Mouse (Mus musculus): ENCODE data around the gene Bcl6. TPM values are rescaled to one million over a fixed set of nuclear protein-coding genes. Genes with fewer than 3 reads are reported as not detected.

Gene Bcl6
- polyA plus RNA-seq, 1 experiment from 2014 or later, result 0.23 TPM

- no peak overlapping the region for H3K9ac ChIP-seq (ENCODE audit: low read length)
- H3K36me3 ChIP-seq (ENCODE audit: control insufficient read depth, insufficient read depth, low read length), result no peaks in the 10 kb centered on the region
- ATAC-seq (ENCODE audit: low FRiP score, low TSS enrichment), result no peak
- no peak overlapping the region for H3K4me2 ChIP-seq (replicated peaks; ENCODE audit: low read depth)
- no peak overlapping the region for H3K27ac ChIP-seq (replicated peaks)
- no peak for DNase-seq (ENCODE audit: low spot score)
- no peaks in the 10 kb centered on the region for H3K9me3 ChIP-seq (ENCODE audit: control insufficient read depth, low read length)
- no peaks in the 10 kb centered on the region for H3K4me1 ChIP-seq (replicated peaks; ENCODE audit: control insufficient read depth, insufficient read depth)
- no peaks in the 10 kb centered on the region for H3K27me3 ChIP-seq (ENCODE audit: control insufficient read depth, insufficient read depth, low read length)
- TF ChIP-seq EP300 (optimal IDR thresholded peaks at IDR 0.05), result no peak
- TF ChIP-seq CTCF (IDR thresholded peaks at IDR 0.05; ENCODE audit: low read depth), result no peak
- H3K4me3 ChIP-seq (ENCODE audit: low read depth, low read length), result no peak overlapping the region
- WGBS, result 36% methylated on average over 3 of the region's 3 CpGs
These were observed 23.4 kb upstream of the Bcl6 start for GRCm38 (mm10) chr16:24012066-24012465.

DNA sequence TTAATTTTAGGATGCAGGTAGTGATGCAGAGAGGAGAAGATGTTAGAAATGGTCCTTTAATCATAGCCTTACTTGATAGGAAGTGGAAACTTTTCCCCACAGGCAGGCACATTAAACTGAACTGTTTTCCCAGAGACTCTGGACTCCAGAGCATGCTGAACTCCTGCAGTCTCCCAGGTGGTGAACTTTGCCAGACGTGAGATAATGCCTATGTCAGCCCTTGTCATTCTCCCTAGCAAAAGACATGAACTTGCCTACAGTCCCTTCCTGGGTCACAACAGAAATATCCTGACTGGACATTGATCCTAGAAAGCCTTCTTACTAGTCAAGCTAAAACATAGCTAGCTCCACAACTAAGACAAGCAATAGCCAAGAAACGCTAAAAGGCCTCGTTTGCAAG lies 22.7 kb upstream of the Bcl6 start:
- Histone ChIP-seq H3K4me1 (replicated peaks; ENCODE audit: control insufficient read depth, insufficient read depth) (no peaks in the 10 kb centered on the region), H3K9ac (ENCODE audit: low read length) (no peak overlapping the region), H3K27ac (replicated peaks) (no peak overlapping the region), H3K9me3 (ENCODE audit: control insufficient read depth, low read length) (no peaks in the 10 kb centered on the region), H3K27me3 (ENCODE audit: control insufficient read depth, insufficient read depth, low read length) (no peaks in the 10 kb centered on the region), H3K4me2 (replicated peaks; ENCODE audit: low read depth) (no peak overlapping the region), H3K4me3 (ENCODE audit: low read depth, low read length) (no peak overlapping the region), H3K36me3 (ENCODE audit: control insufficient read depth, insufficient read depth, low read length) (no peaks in the 10 kb centered on the region)
- ATAC-seq (ENCODE audit: low FRiP score, low TSS enrichment), result no peak
- DNase-seq (ENCODE audit: low spot score), result no peak
- TF ChIP-seq EP300 (optimal IDR thresholded peaks at IDR 0.05), result no peak
- no peak for TF ChIP-seq CTCF (IDR thresholded peaks at IDR 0.05; ENCODE audit: low read depth)
- WGBS, result 88% methylated on average over 3 of the region's 3 CpGs

- H3K4me2 ChIP-seq (replicated peaks; ENCODE audit: low read depth), result no peak overlapping the region
- no peaks in the 10 kb centered on the region for H3K27me3 ChIP-seq (ENCODE audit: control insufficient read depth, insufficient read depth, low read length)
- no peak overlapping the region for H3K27ac ChIP-seq (replicated peaks)
- WGBS, result 84% methylated on average over 2 of the region's 2 CpGs
- no peak for TF ChIP-seq CTCF (IDR thresholded peaks at IDR 0.05; ENCODE audit: low read depth)
- no peak for TF ChIP-seq EP300 (optimal IDR thresholded peaks at IDR 0.05)
- no peaks in the 10 kb centered on the region for H3K36me3 ChIP-seq (ENCODE audit: control insufficient read depth, insufficient read depth, low read length)
- no peaks in the 10 kb centered on the region for H3K9me3 ChIP-seq (ENCODE audit: control insufficient read depth, low read length)
- H3K9ac ChIP-seq (ENCODE audit: low read length), result no peak overlapping the region
- H3K4me3 ChIP-seq (ENCODE audit: low read depth, low read length), result no peak overlapping the region
- ATAC-seq (ENCODE audit: low FRiP score, low TSS enrichment) (no peak), DNase-seq (ENCODE audit: low spot score) (no peak)
- no peaks in the 10 kb centered on the region for H3K4me1 ChIP-seq (replicated peaks; ENCODE audit: control insufficient read depth, insufficient read depth)
These were observed 21.2 kb upstream of the Bcl6 start for GRCm38 (mm10) chr16:24009891-24010290.

DNA sequence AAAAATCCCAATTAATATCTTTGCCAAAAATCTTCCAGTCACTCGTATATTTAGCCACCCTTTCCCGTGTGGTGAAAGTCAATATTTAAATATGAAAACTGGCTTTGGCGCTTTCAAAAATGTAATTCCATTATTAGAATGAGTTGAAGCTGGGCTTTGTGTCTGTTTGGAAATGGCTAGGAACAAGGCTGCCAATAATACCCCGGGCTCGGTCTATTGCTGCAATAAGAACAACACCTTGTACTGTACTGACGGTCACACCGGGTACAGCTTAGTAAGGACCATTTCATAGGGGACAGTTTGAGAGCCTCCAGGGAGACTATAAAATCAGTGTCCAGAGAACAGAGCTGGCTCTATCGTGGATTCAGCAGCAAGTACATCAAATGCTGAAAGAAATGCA lies 17.3 kb upstream of the Bcl6 start:
- no peak for TF ChIP-seq EP300 (optimal IDR thresholded peaks at IDR 0.05)
- TF ChIP-seq CTCF (IDR thresholded peaks at IDR 0.05; ENCODE audit: low read depth), result no peak
- H3K27me3 ChIP-seq (ENCODE audit: control insufficient read depth, insufficient read depth, low read length), result no peaks in the 10 kb centered on the region
- 56% methylated on average over 8 of the region's 8 CpGs for WGBS
- no peaks in the 10 kb centered on the region for H3K36me3 ChIP-seq (ENCODE audit: control insufficient read depth, insufficient read depth, low read length)
- no peak overlapping the region for H3K4me3 ChIP-seq (ENCODE audit: low read depth, low read length)
- ATAC-seq (ENCODE audit: low FRiP score, low TSS enrichment) (no peak), DNase-seq (ENCODE audit: low spot score) (no peak)
- no peaks in the 10 kb centered on the region for H3K4me1 ChIP-seq (replicated peaks; ENCODE audit: control insufficient read depth, insufficient read depth)
- no peaks in the 10 kb centered on the region for H3K9me3 ChIP-seq (ENCODE audit: control insufficient read depth, low read length)
- no peak overlapping the region for H3K9ac ChIP-seq (ENCODE audit: low read length)
- no peak overlapping the region for H3K4me2 ChIP-seq (replicated peaks; ENCODE audit: low read depth)
- H3K27ac ChIP-seq (replicated peaks), result no peak overlapping the region

- Histone ChIP-seq H3K9me3 (ENCODE audit: control insufficient read depth, low read length) (no peaks in the 10 kb centered on the region), H3K9ac (ENCODE audit: low read length) (no peak overlapping the region), H3K4me3 (ENCODE audit: low read depth, low read length) (no peak overlapping the region), H3K27me3 (ENCODE audit: control insufficient read depth, insufficient read depth, low read length) (no peaks in the 10 kb centered on the region), H3K4me2 (replicated peaks; ENCODE audit: low read depth) (no peak overlapping the region), H3K36me3 (ENCODE audit: control insufficient read depth, insufficient read depth, low read length) (no peaks in the 10 kb centered on the region), H3K4me1 (replicated peaks; ENCODE audit: control insufficient read depth, insufficient read depth) (0 out of 2 replicates have a peak, but pooled peaks cover 3% of the 10 kb centered on the region), H3K27ac (replicated peaks) (no peak overlapping the region)
- TF ChIP-seq CTCF (IDR thresholded peaks at IDR 0.05; ENCODE audit: low read depth) (no peak), EP300 (optimal IDR thresholded peaks at IDR 0.05) (no peak)
- ATAC-seq (ENCODE audit: low FRiP score, low TSS enrichment), result no peak
- 68% methylated on average over 6 of the region's 6 CpGs for WGBS
- peak; percentile 7 for DNase-seq (ENCODE audit: low spot score)
These were observed 9.3 kb upstream of the Bcl6 start for GRCm38 (mm10) chr16:23997912-23998311.

DNA sequence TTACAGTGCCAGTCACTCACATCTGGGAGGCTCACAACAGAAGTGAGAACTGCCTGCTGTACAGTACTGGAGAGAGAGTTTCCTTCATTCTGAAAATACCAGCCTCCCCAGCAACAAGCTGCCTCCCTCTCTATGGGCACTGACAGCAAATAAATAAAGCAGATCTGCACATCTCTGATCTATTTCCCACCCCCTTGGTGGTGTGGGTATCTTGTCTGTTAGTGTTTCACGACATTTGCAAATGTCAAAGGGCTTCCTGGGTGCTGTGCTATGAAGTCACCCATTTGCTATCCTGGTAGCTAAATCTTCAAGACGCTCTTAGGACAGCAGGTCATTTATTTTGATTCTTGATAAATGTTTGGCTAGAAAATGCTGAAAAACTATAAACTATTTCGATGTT lies 8.6 kb upstream of the Bcl6 start:
- 48% methylated on average over 3 of the region's 3 CpGs for WGBS
- H3K9ac ChIP-seq (ENCODE audit: low read length), result no peak overlapping the region
- H3K4me3 ChIP-seq (ENCODE audit: low read depth, low read length), result no peak overlapping the region
- DNase-seq (ENCODE audit: low spot score), result peak; percentile 6
- 0 out of 2 replicates have a peak, but pooled peaks cover 3% of the 10 kb centered on the region for H3K4me1 ChIP-seq (replicated peaks; ENCODE audit: control insufficient read depth, insufficient read depth)
- TF ChIP-seq EP300 (optimal IDR thresholded peaks at IDR 0.05), result no peak
- no peak for TF ChIP-seq CTCF (IDR thresholded peaks at IDR 0.05; ENCODE audit: low read depth)
- H3K27ac ChIP-seq (replicated peaks), result no peak overlapping the region
- no peak for ATAC-seq (ENCODE audit: low FRiP score, low TSS enrichment)
- no peaks in the 10 kb centered on the region for H3K27me3 ChIP-seq (ENCODE audit: control insufficient read depth, insufficient read depth, low read length)
- no peaks in the 10 kb centered on the region for H3K9me3 ChIP-seq (ENCODE audit: control insufficient read depth, low read length)
- H3K36me3 ChIP-seq (ENCODE audit: control insufficient read depth, insufficient read depth, low read length), result no peaks in the 10 kb centered on the region
- no peak overlapping the region for H3K4me2 ChIP-seq (replicated peaks; ENCODE audit: low read depth)
